Mouse (Mus musculus) layer of hippocampus, adult 2 months (tissue): ENCODE measurements around the gene Eme1. TPM values are rescaled to one million over a fixed set of nuclear protein-coding genes. Genes with fewer than 3 reads are reported as not detected.
A peak's percentile ranks its signal among the peaks of the same experiment; 100 is the strongest.
"Not testable (repeated sequence)": the region's sequence is repeated elsewhere in the genome, so short reads cannot be mapped to it uniquely, and the experiment has no call there.

Experiments used
- DNase-seq, 2 experiments: peaks; one replicate each; pipeline ENCODE4 v3.0.0; 2022; ENCODE audit warnings: low spot score in 2 of 2
- H3K27ac ChIP-seq: fragments of 200-600 bp; 2 replicates; pipeline ENCODE4 v1.8.1; 2022
- H3K4me3 ChIP-seq: fragments of 200-600 bp; 2 replicates; pipeline ENCODE4 v1.8.1; 2022; ENCODE audit warnings: mild to moderate bottlenecking
- CTCF ChIP-seq: fragments of 200-600 bp; conservative IDR thresholded peaks from 2 replicates; pipeline ENCODE4 v1.8.1; 2022; ENCODE audit warnings: antibody characterized with exemption, mild to moderate bottlenecking, moderate library complexity
- long read RNA-seq, 2 experiments: library from polyadenylated mRNA; stranded (forward); transcript quantifications; one replicate each; pipeline ENCODE4 v2.0.0; 2021; ENCODE audit warnings: borderline mapping rate in 2 of 2
- total RNA-seq, 2 experiments: library from RNA; stranded (reverse); gene quantifications; 2 replicates each; pipeline ENCODE4 v1.2.3; 2021

Gene Eme1
- total RNA-seq: under 1 TPM; 0.27 to 0.41 TPM
- long read RNA-seq, experiment 1: 0 reads
- long read RNA-seq, experiment 2: 0 reads

GRCm38 (mm10) chr11:94653663-94654436, at the start of gene Eme1, which contains the start of gene Mrpl27:
TSS of gene Eme1 (minus strand) at chr11:94653964.
TSS of gene Mrpl27 (plus strand) at chr11:94653767.
- Histone ChIP-seq H3K27ac (peak within 1 kb of the TSS; percentile 99), H3K4me3 (peak within 1 kb of the TSS; percentile 95)
- DNase-seq: peak; percentile 77 to 81
- 0 out of 2 replicates have a peak, but pooled peaks have one; percentile 10 for TF ChIP-seq CTCF

- no peak overlapping the region for H3K27ac ChIP-seq
- TF ChIP-seq CTCF: no peak
- no peak for DNase-seq
- no peak overlapping the region for H3K4me3 ChIP-seq
Measured at GRCm38 (mm10) chr11:94702216-94702610, 48.4 kb upstream of the Eme1 start.

GRCm38 (mm10) chr11:94701401-94702215, 47.8 kb upstream of the Eme1 start:
- no peak overlapping the region for H3K4me3 ChIP-seq
- TF ChIP-seq CTCF: no peak
- no peak overlapping the region for H3K27ac ChIP-seq
- no peak for DNase-seq

GRCm38 (mm10) chr11:94699399-94699798, 45.6 kb upstream of the Eme1 start:
- H3K4me3 ChIP-seq: no peak overlapping the region
- no peak overlapping the region for H3K27ac ChIP-seq
- no peak for TF ChIP-seq CTCF
- no peak for DNase-seq

GRCm38 (mm10) chr11:94697703-94698464, 44.1 kb upstream of the Eme1 start:
- no peak for DNase-seq
- Histone ChIP-seq H3K27ac (no peak overlapping the region), H3K4me3 (no peak overlapping the region)
- no peak for TF ChIP-seq CTCF

GRCm38 (mm10) chr11:94697140-94697539, 43.4 kb upstream of the Eme1 start:
- TF ChIP-seq CTCF: peak; percentile 43

GRCm38 (mm10) chr11:94695508-94695907, 41.7 kb upstream of the Eme1 start:
- DNase-seq: no peak
- Histone ChIP-seq H3K4me3 (no peak overlapping the region), H3K27ac (no peak overlapping the region)
- TF ChIP-seq CTCF: no peak

More at GRCm38 (mm10) chr11:94697140-94697539, 43.4 kb upstream of the Eme1 start:
- Histone ChIP-seq H3K4me3 (no peak overlapping the region), H3K27ac (no peak overlapping the region)
- no peak for DNase-seq

- DNase-seq, H3K27ac ChIP-seq, H3K4me3 ChIP-seq: not testable (repeated sequence)
Measured at GRCm38 (mm10) chr11:94692502-94692901, 38.7 kb upstream of the Eme1 start.

- Histone ChIP-seq H3K27ac (no peak overlapping the region), H3K4me3 (no peak overlapping the region)
- TF ChIP-seq CTCF: no peak
- no peak for DNase-seq
Measured at GRCm38 (mm10) chr11:94687178-94687577, 33.4 kb upstream of the Eme1 start.

GRCm38 (mm10) chr11:94682427-94682826, 28.7 kb upstream of the Eme1 start:
- TF ChIP-seq CTCF: no peak
- H3K27ac ChIP-seq: no peak overlapping the region
- DNase-seq: no peak
- no peak overlapping the region for H3K4me3 ChIP-seq

GRCm38 (mm10) chr11:94681640-94682039, 27.9 kb upstream of the Eme1 start:
- no peak overlapping the region for H3K27ac ChIP-seq
- no peak for TF ChIP-seq CTCF
- H3K4me3 ChIP-seq: no peak overlapping the region
- DNase-seq: no peak

- no peak for DNase-seq
- Histone ChIP-seq H3K4me3 (no peak overlapping the region), H3K27ac (no peak overlapping the region)
- peak; percentile 54 for TF ChIP-seq CTCF
Measured at GRCm38 (mm10) chr11:94680639-94681038, 26.9 kb upstream of the Eme1 start.
